ENCODE assay signal across 24 mouse cellular contexts in genomic region chr10:68434045-68434639, GRCm38 (mm10).
DNase-seq lines count a peak whose midpoint lies in the region; ATAC-seq and TF ChIP-seq lines count a peak whose summit lies in the region.
"Had no signal": no experiment of that assay in that cellular context is flagged by ENCODE, and none has a peak within 500 bp of the region (broad histone marks: within the 10 kb centered on the region; RNA-seq: fewer than 3 reads in every experiment).

No protein-coding gene starts in this region.

- no peak for DNase-seq in embryonic facial prominence, embryonic 10.5 days (ENCODE audit: low spot score)
- DNase-seq in limb, embryonic 10.5 days (ENCODE audit: low spot score) = no peak
- DNase-seq in kidney, postnatal 4 days = no peak
- DNase-seq: adrenal gland, postnatal 14 days; cerebellum, adult 11 months; cerebellum, adult 9-11 months; embryo, embryonic 11 days; kidney, adult 11 months; layer of hippocampus, adult 9-11 months; lung, embryonic 14.5 days; midbrain, embryonic 14.5 days; retina, postnatal 1 day; right cerebral cortex, postnatal 25 days; thymus, postnatal 36 days had no signal

- H3K9ac ChIP-seq in embryonic facial prominence, embryonic 12.5 days = no peak overlapping the region
- H3K9ac ChIP-seq in neural tube, embryonic 15.5 days (replicated peaks) = no peak overlapping the region
- H3K9ac ChIP-seq: kidney, embryonic 15.5 days; liver, embryonic 14.5 days; lung, embryonic 14.5 days had no signal

- WGBS in embryonic facial prominence, embryonic 12.5 days = 69% methylated on average over 9 of the region's 9 CpGs
- 79% methylated on average over 9 of the region's 9 CpGs for WGBS in embryonic facial prominence, embryonic 10.5 days
- WGBS in limb, embryonic 10.5 days = 84% methylated on average over 9 of the region's 9 CpGs
- WGBS in small intestine, adult 2 months = 31% methylated on average over 9 of the region's 9 CpGs
- WGBS in neural tube, embryonic 15.5 days = 69% methylated on average over 9 of the region's 9 CpGs

- no peaks in the 10 kb centered on the region for H3K27me3 ChIP-seq in embryonic facial prominence, embryonic 12.5 days
- no peaks in the 10 kb centered on the region for H3K27me3 ChIP-seq in embryonic facial prominence, embryonic 10.5 days (replicated peaks; ENCODE audit: low read depth, poor library complexity, severe bottlenecking)
- H3K27me3 ChIP-seq in limb, embryonic 10.5 days (ENCODE audit: low read depth, poor library complexity, severe bottlenecking) = no peaks in the 10 kb centered on the region
- no peaks in the 10 kb centered on the region for H3K27me3 ChIP-seq in small intestine, adult 2 months (ENCODE audit: control insufficient read depth, insufficient read depth, low read length)
- no peaks in the 10 kb centered on the region for H3K27me3 ChIP-seq in neural tube, embryonic 15.5 days (replicated peaks)
- H3K27me3 ChIP-seq: kidney, embryonic 15.5 days had no signal

- no peak for TF ChIP-seq CTCF in small intestine, adult 2 months (IDR thresholded peaks at IDR 0.05; ENCODE audit: extremely low read depth, insufficient read length, insufficient replicate concordance, low read depth, low read length)

- H3K4me3 ChIP-seq in embryonic facial prominence, embryonic 12.5 days = no peak overlapping the region
- no peak overlapping the region for H3K4me3 ChIP-seq in embryonic facial prominence, embryonic 10.5 days
- H3K4me3 ChIP-seq in limb, embryonic 10.5 days = no peak overlapping the region
- no peak overlapping the region for H3K4me3 ChIP-seq in small intestine, adult 2 months (ENCODE audit: low read depth, low read length)
- H3K4me3 ChIP-seq in neural tube, embryonic 15.5 days (replicated peaks) = no peak overlapping the region
- H3K4me3 ChIP-seq: hindbrain, embryonic 10.5 days; kidney, embryonic 15.5 days; left cerebral cortex, adult 2 months had no signal

- TF ChIP-seq POLR2A in small intestine, adult 2 months (IDR thresholded peaks at IDR 0.05; ENCODE audit: low read depth, low read length) = no peak

- no peak overlapping the region for H3K4me2 ChIP-seq in embryonic facial prominence, embryonic 12.5 days (replicated peaks)
- H3K4me2 ChIP-seq in neural tube, embryonic 15.5 days = no peak overlapping the region
- H3K4me2 ChIP-seq: heart, embryonic 11.5 days; kidney, embryonic 15.5 days; lung, embryonic 14.5 days had no signal

- ATAC-seq in embryonic facial prominence, embryonic 12.5 days (ENCODE audit: insufficient number of reproducible peaks, insufficient read depth, low FRiP score, low TSS enrichment) = no peak
- ATAC-seq in common myeloid progenitor, adult 5-6 weeks (replicated peaks; ENCODE audit: low read depth, poor library complexity, severe bottlenecking) = peak; percentile 36
- ATAC-seq in neural tube, embryonic 15.5 days (ENCODE audit: low FRiP score) = no peak
- ATAC-seq: hindbrain, embryonic 16.5 days had no signal

- H3K9me3 ChIP-seq in embryonic facial prominence, embryonic 12.5 days = no peaks in the 10 kb centered on the region
- no peaks in the 10 kb centered on the region for H3K9me3 ChIP-seq in embryonic facial prominence, embryonic 10.5 days
- no peaks in the 10 kb centered on the region for H3K9me3 ChIP-seq in limb, embryonic 10.5 days (replicated peaks)
- H3K9me3 ChIP-seq in neural tube, embryonic 15.5 days (replicated peaks) = no peaks in the 10 kb centered on the region
- H3K9me3 ChIP-seq: hindbrain, embryonic 10.5 days; kidney, embryonic 15.5 days had no signal

- H3K27ac ChIP-seq in embryonic facial prominence, embryonic 12.5 days = 0 out of 2 replicates have a peak overlapping the region, but pooled peaks have one; percentile 60
- H3K27ac ChIP-seq in embryonic facial prominence, embryonic 10.5 days (replicated peaks) = no peak overlapping the region
- H3K27ac ChIP-seq in limb, embryonic 10.5 days = peak overlapping the region; percentile 76; the same call in 1 of the 2 replicates
- H3K27ac ChIP-seq in small intestine, adult 2 months (ENCODE audit: insufficient read depth, low read depth, low read length) = peak overlapping the region; percentile 72; the same call in 1 of the 2 replicates
- no peak overlapping the region for H3K27ac ChIP-seq in neural tube, embryonic 15.5 days (replicated peaks)
- H3K27ac ChIP-seq: hindbrain, embryonic 10.5 days; kidney, embryonic 15.5 days; left cerebral cortex, adult 2 months; liver, embryonic 14.5 days had no signal

- no peaks in the 10 kb centered on the region for H3K36me3 ChIP-seq in embryonic facial prominence, embryonic 12.5 days
- H3K36me3 ChIP-seq in embryonic facial prominence, embryonic 10.5 days (replicated peaks) = no peaks in the 10 kb centered on the region
- no peaks in the 10 kb centered on the region for H3K36me3 ChIP-seq in limb, embryonic 10.5 days
- H3K36me3 ChIP-seq in small intestine, adult 2 months (ENCODE audit: control insufficient read depth, insufficient read depth, low read length) = no peaks in the 10 kb centered on the region
- H3K36me3 ChIP-seq in neural tube, embryonic 15.5 days = no peaks in the 10 kb centered on the region
- H3K36me3 ChIP-seq: hindbrain, embryonic 10.5 days; kidney, embryonic 15.5 days had no signal

- H3K4me1 ChIP-seq in embryonic facial prominence, embryonic 12.5 days = peaks cover 18% of the 10 kb centered on the region; the same call in 1 of the 2 replicates
- peaks cover 20% of the 10 kb centered on the region for H3K4me1 ChIP-seq in embryonic facial prominence, embryonic 10.5 days
- peaks cover 25% of the 10 kb centered on the region for H3K4me1 ChIP-seq in limb, embryonic 10.5 days
- H3K4me1 ChIP-seq in small intestine, adult 2 months (ENCODE audit: control insufficient read depth, insufficient read depth, insufficient read length, low read length) = peaks cover 7% of the 10 kb centered on the region; the same call in 1 of the 2 replicates
- H3K4me1 ChIP-seq in neural tube, embryonic 15.5 days = no peaks in the 10 kb centered on the region
- H3K4me1 ChIP-seq: hindbrain, embryonic 10.5 days; kidney, embryonic 15.5 days had no signal

Comparison
In these comparisons a context has a peak if more than half of its experiments do, and no peak if none do; other contexts are left out.
1. H3K27ac ChIP-seq: peak in embryonic facial prominence, embryonic 12.5 days (single experiment), limb, embryonic 10.5 days (single experiment) and small intestine, adult 2 months (single experiment); none in embryonic facial prominence, embryonic 10.5 days (single experiment) and neural tube, embryonic 15.5 days (single experiment).